Mouse (Mus musculus): ENCODE data around the gene Mink1.

GRCm38 (mm10) chr11:70553940-70554339, 8.7 kb upstream of the Mink1 start:
- no peak for TF ChIP-seq CTCF (IDR thresholded peaks at IDR 0.05; ENCODE audit: low read depth)
- TF ChIP-seq EP300 (IDR thresholded peaks at IDR 0.05; ENCODE audit: low read depth), result no peak

All from heart, postnatal 0 days (tissue).